Mouse (Mus musculus): ENCODE measurements around the gene Bpifa5. TPM values are rescaled to one million over a fixed set of nuclear protein-coding genes. Genes with fewer than 3 reads are reported as not detected.

Gene Bpifa5
- polyA plus RNA-seq, 1 experiment from 2014 or later, result not detected

GRCm38 (mm10) chr2:154185748-154186147, 23.3 kb downstream of the Bpifa5 start:
- WGBS, result 82% methylated on average over 3 of the region's 3 CpGs
- no peak overlapping the region for H3K4me3 ChIP-seq
- no peak for DNase-seq (ENCODE audit: extremely low spot score, low spot score)
- no peaks in the 10 kb centered on the region for H3K9me3 ChIP-seq
- 0 out of 2 replicates have a peak, but pooled peaks cover 3% of the 10 kb centered on the region for H3K4me1 ChIP-seq
- H3K27me3 ChIP-seq (ENCODE audit: poor library complexity, severe bottlenecking), result no peaks in the 10 kb centered on the region
- H3K27ac ChIP-seq, result no peak overlapping the region
- H3K36me3 ChIP-seq (replicated peaks), result no peaks in the 10 kb centered on the region

DNA sequence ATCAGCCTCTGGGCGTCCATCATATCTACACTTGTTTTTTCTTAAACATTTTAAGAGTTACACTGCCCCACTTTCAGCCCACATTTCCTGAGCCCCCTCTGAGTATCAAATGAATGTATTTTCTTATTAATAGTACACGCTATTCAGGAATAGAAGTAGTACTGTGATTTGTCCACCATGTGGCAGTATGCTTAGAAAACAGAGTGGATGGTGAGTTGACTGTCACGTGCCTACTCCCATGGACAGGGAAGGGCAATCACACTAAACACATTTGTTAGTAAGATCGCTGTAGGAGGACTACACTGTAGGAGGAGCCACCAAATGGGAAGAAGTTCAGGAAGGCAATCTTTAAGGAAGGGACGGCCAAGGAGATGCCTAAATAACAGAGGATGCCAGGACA, 25.1 kb downstream of the Bpifa5 start:
- H3K4me1 ChIP-seq, result 0 out of 2 replicates have a peak, but pooled peaks cover 3% of the 10 kb centered on the region
- no peaks in the 10 kb centered on the region for H3K36me3 ChIP-seq (replicated peaks)
- H3K27ac ChIP-seq, result no peak overlapping the region
- no peak overlapping the region for H3K4me3 ChIP-seq
- H3K27me3 ChIP-seq (ENCODE audit: poor library complexity, severe bottlenecking), result no peaks in the 10 kb centered on the region
- WGBS, result 50% methylated on average over 5 of the region's 5 CpGs
- DNase-seq (ENCODE audit: extremely low spot score, low spot score), result no peak
- no peaks in the 10 kb centered on the region for H3K9me3 ChIP-seq

- H3K27me3 ChIP-seq (ENCODE audit: poor library complexity, severe bottlenecking), result no peaks in the 10 kb centered on the region
- 0 out of 2 replicates have a peak, but pooled peaks cover 3% of the 10 kb centered on the region for H3K4me1 ChIP-seq
- no peak for DNase-seq (ENCODE audit: extremely low spot score, low spot score)
- no peak overlapping the region for H3K27ac ChIP-seq
- H3K36me3 ChIP-seq (replicated peaks), result no peaks in the 10 kb centered on the region
- H3K9me3 ChIP-seq, result no peaks in the 10 kb centered on the region
- 90% methylated on average over 7 of the region's 7 CpGs for WGBS
- no peak overlapping the region for H3K4me3 ChIP-seq
Measured at GRCm38 (mm10) chr2:154189877-154190434, 27.5 kb downstream of the Bpifa5 start.

GRCm38 (mm10) chr2:154190546-154191258, 28.3 kb downstream of the Bpifa5 start, which contains the start of gene Bpifb1:
Bpifb1 (plus strand) TSS chr2:154190818.
- H3K4me3 ChIP-seq, result no peak within 1 kb of the TSS
- no peak for DNase-seq (ENCODE audit: extremely low spot score, low spot score)
- no peaks in the 10 kb centered on the region for H3K36me3 ChIP-seq (replicated peaks)
- H3K4me1 ChIP-seq, result 0 out of 2 replicates have a peak, but pooled peaks cover 3% of the 10 kb centered on the region
- WGBS, result 89% methylated on average over 11 of the region's 11 CpGs
- no peaks in the 10 kb centered on the region for H3K9me3 ChIP-seq
- H3K27me3 ChIP-seq (ENCODE audit: poor library complexity, severe bottlenecking), result no peaks in the 10 kb centered on the region
- no peak within 1 kb of the TSS for H3K27ac ChIP-seq

- DNase-seq (ENCODE audit: extremely low spot score, low spot score), result no peak
- Histone ChIP-seq H3K4me3 (no peak overlapping the region), H3K4me1 (0 out of 2 replicates have a peak, but pooled peaks cover 3% of the 10 kb centered on the region), H3K36me3 (replicated peaks) (no peaks in the 10 kb centered on the region), H3K27ac (no peak overlapping the region), H3K27me3 (ENCODE audit: poor library complexity, severe bottlenecking) (no peaks in the 10 kb centered on the region), H3K9me3 (no peaks in the 10 kb centered on the region)
- 85% methylated on average over 2 of the region's 2 CpGs for WGBS
Measured at GRCm38 (mm10) chr2:154192141-154192540, 29.7 kb downstream of the Bpifa5 start.

- Histone ChIP-seq H3K36me3 (replicated peaks) (no peaks in the 10 kb centered on the region), H3K27ac (no peak overlapping the region), H3K27me3 (ENCODE audit: poor library complexity, severe bottlenecking) (no peaks in the 10 kb centered on the region), H3K9me3 (no peaks in the 10 kb centered on the region), H3K4me3 (no peak overlapping the region), H3K4me1 (0 out of 2 replicates have a peak, but pooled peaks cover 3% of the 10 kb centered on the region)
- no peak for DNase-seq (ENCODE audit: extremely low spot score, low spot score)
- 92% methylated on average over 4 of the region's 4 CpGs for WGBS
Measured at GRCm38 (mm10) chr2:154193071-154193470, 30.7 kb downstream of the Bpifa5 start.

- Histone ChIP-seq H3K4me3 (no peak overlapping the region), H3K9me3 (no peaks in the 10 kb centered on the region), H3K27ac (no peak overlapping the region), H3K4me1 (0 out of 2 replicates have a peak, but pooled peaks cover 3% of the 10 kb centered on the region), H3K27me3 (ENCODE audit: poor library complexity, severe bottlenecking) (no peaks in the 10 kb centered on the region), H3K36me3 (replicated peaks) (no peaks in the 10 kb centered on the region)
- DNase-seq (ENCODE audit: extremely low spot score, low spot score), result no peak
- WGBS, result 74% methylated on average over 5 of the region's 5 CpGs
Measured at GRCm38 (mm10) chr2:154193994-154194504, 31.6 kb downstream of the Bpifa5 start.

- Histone ChIP-seq H3K4me1 (0 out of 2 replicates have a peak, but pooled peaks cover 3% of the 10 kb centered on the region), H3K9me3 (no peaks in the 10 kb centered on the region), H3K27me3 (ENCODE audit: poor library complexity, severe bottlenecking) (no peaks in the 10 kb centered on the region), H3K36me3 (replicated peaks) (no peaks in the 10 kb centered on the region), H3K4me3 (no peak overlapping the region), H3K27ac (no peak overlapping the region)
- no peak for DNase-seq (ENCODE audit: extremely low spot score, low spot score)
- WGBS, result 87% methylated on average over 9 of the region's 9 CpGs
Measured at GRCm38 (mm10) chr2:154197036-154197435, 34.6 kb downstream of the Bpifa5 start.

GRCm38 (mm10) chr2:154204630-154205029, 42.2 kb downstream of the Bpifa5 start:
- Histone ChIP-seq H3K36me3 (replicated peaks) (no peaks in the 10 kb centered on the region), H3K27me3 (ENCODE audit: poor library complexity, severe bottlenecking) (no peaks in the 10 kb centered on the region), H3K9me3 (no peaks in the 10 kb centered on the region), H3K4me3 (no peak overlapping the region), H3K27ac (no peak overlapping the region), H3K4me1 (0 out of 2 replicates have a peak, but pooled peaks cover 3% of the 10 kb centered on the region)
- WGBS, result 96% methylated on average over 4 of the region's 4 CpGs
- no peak for DNase-seq (ENCODE audit: extremely low spot score, low spot score)

DNA sequence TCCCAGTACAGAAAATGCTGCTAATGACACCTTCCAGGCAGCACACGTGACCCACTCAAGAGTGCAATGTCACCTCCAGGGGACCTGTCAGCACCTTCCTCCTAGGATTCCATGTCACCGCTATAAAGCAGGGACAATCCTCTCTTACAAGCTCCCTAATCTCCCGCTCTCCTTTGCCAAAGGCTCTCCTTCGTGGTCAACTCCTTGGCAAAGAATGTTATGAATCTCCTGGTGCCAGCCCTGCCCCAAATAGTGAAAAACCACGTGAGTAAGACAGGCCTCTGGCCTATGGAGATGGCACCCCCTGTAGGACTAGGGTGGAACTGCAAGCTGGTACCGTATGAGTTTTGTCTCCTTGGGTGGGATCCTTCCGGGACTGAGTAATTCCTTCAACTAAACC, 44.5 kb downstream of the Bpifa5 start:
- WGBS, result 60% methylated on average over 7 of the region's 7 CpGs
- Histone ChIP-seq H3K4me1 (no peaks in the 10 kb centered on the region), H3K36me3 (replicated peaks) (no peaks in the 10 kb centered on the region), H3K9me3 (no peaks in the 10 kb centered on the region), H3K27me3 (ENCODE audit: poor library complexity, severe bottlenecking) (no peaks in the 10 kb centered on the region), H3K4me3 (no peak overlapping the region), H3K27ac (no peak overlapping the region)
- DNase-seq (ENCODE audit: extremely low spot score, low spot score), result no peak

GRCm38 (mm10) chr2:154209112-154209511, 46.7 kb downstream of the Bpifa5 start:
- H3K27ac ChIP-seq, result no peak overlapping the region
- no peaks in the 10 kb centered on the region for H3K36me3 ChIP-seq (replicated peaks)
- H3K4me3 ChIP-seq, result no peak overlapping the region
- no peaks in the 10 kb centered on the region for H3K9me3 ChIP-seq
- no peaks in the 10 kb centered on the region for H3K4me1 ChIP-seq
- no peak for DNase-seq (ENCODE audit: extremely low spot score, low spot score)
- no peaks in the 10 kb centered on the region for H3K27me3 ChIP-seq (ENCODE audit: poor library complexity, severe bottlenecking)
- WGBS, result 27% methylated on average over 3 of the region's 3 CpGs

- Histone ChIP-seq H3K36me3 (replicated peaks) (no peaks in the 10 kb centered on the region), H3K9me3 (no peaks in the 10 kb centered on the region), H3K27ac (no peak overlapping the region), H3K27me3 (ENCODE audit: poor library complexity, severe bottlenecking) (no peaks in the 10 kb centered on the region), H3K4me3 (no peak overlapping the region), H3K4me1 (no peaks in the 10 kb centered on the region)
- no peak for DNase-seq (ENCODE audit: extremely low spot score, low spot score)
- WGBS, result 71% methylated on average over 1 of the region's 1 CpGs
Measured at GRCm38 (mm10) chr2:154211121-154211520, 48.7 kb downstream of the Bpifa5 start.

- H3K4me1 ChIP-seq, result no peaks in the 10 kb centered on the region
- no peak overlapping the region for H3K4me3 ChIP-seq
- 87% methylated on average over 4 of the region's 4 CpGs for WGBS
- no peaks in the 10 kb centered on the region for H3K9me3 ChIP-seq
- DNase-seq (ENCODE audit: extremely low spot score, low spot score), result no peak
- H3K27me3 ChIP-seq (ENCODE audit: poor library complexity, severe bottlenecking), result no peaks in the 10 kb centered on the region
- H3K27ac ChIP-seq, result no peak overlapping the region
- H3K36me3 ChIP-seq (replicated peaks), result no peaks in the 10 kb centered on the region
Measured at GRCm38 (mm10) chr2:154211881-154212280, 49.5 kb downstream of the Bpifa5 start.

Measured in forebrain, embryonic 10.5 days (tissue).